ENCODE assay signal across 16 mouse cellular contexts in genomic region chr4:22390045-22390444, GRCm38 (mm10). TPM values are rescaled to one million over a fixed set of nuclear protein-coding genes. Genes with fewer than 3 reads are reported as not detected.
DNase-seq lines count a peak whose midpoint lies in the region; ATAC-seq lines count a peak whose summit lies in the region.
"Had no signal": no experiment of that assay in that cellular context is flagged by ENCODE, and none has a peak within 500 bp of the region (broad histone marks: within the 10 kb centered on the region; RNA-seq: fewer than 3 reads in every experiment).

No protein-coding gene starts in this region.

- H3K9ac ChIP-seq in neural tube, embryonic 11.5 days (ENCODE audit: low read length) = no peak overlapping the region
- H3K9ac ChIP-seq: intestine, embryonic 15.5 days; liver, embryonic 12.5 days; stomach, embryonic 15.5 days had no signal

- H3K36me3 ChIP-seq in neural tube, embryonic 11.5 days (ENCODE audit: control insufficient read depth, insufficient read depth, low read length) = no peaks in the 10 kb centered on the region
- H3K36me3 ChIP-seq: intestine, embryonic 15.5 days; limb, embryonic 10.5 days; stomach, embryonic 15.5 days had no signal

- no peaks in the 10 kb centered on the region for H3K27me3 ChIP-seq in neural tube, embryonic 11.5 days (ENCODE audit: control insufficient read depth, insufficient read depth, low read length)
- H3K27me3 ChIP-seq: intestine, embryonic 15.5 days; liver, embryonic 12.5 days; stomach, embryonic 15.5 days had no signal

- H3K27ac ChIP-seq in neural tube, embryonic 11.5 days (ENCODE audit: low read depth, low read length) = no peak overlapping the region
- H3K27ac ChIP-seq: gastrocnemius, adult 2 months; intestine, embryonic 15.5 days; limb, embryonic 10.5 days; liver, embryonic 12.5 days; stomach, embryonic 15.5 days had no signal

- no peak overlapping the region for H3K4me2 ChIP-seq in neural tube, embryonic 11.5 days (ENCODE audit: low read depth)
- H3K4me2 ChIP-seq: intestine, embryonic 15.5 days; liver, embryonic 12.5 days; stomach, embryonic 15.5 days had no signal

- WGBS in neural tube, embryonic 11.5 days = 54% methylated on average over 7 of the region's 7 CpGs

- no peak overlapping the region for H3K4me3 ChIP-seq in neural tube, embryonic 11.5 days (ENCODE audit: low read depth, low read length)
- H3K4me3 ChIP-seq: gastrocnemius, adult 2 months; intestine, embryonic 15.5 days; limb, embryonic 10.5 days; liver, embryonic 12.5 days; stomach, embryonic 15.5 days had no signal

- 0 out of 2 replicates have a peak, but pooled peaks have one; percentile 38 for ATAC-seq in neural tube, embryonic 11.5 days (ENCODE audit: insufficient read depth, low FRiP score, low TSS enrichment)
- ATAC-seq: intestine, embryonic 15.5 days; liver, embryonic 12.5 days; lung, postnatal 0 days had no signal

- intact Hi-C loops in heart, postnatal 25 days (cut with DNase I) = no loop called here

- DNase-seq in heart, adult 11 months = peak; percentile 15
- DNase-seq in heart, postnatal 25 days (ENCODE audit: low spot score) = no peak
- DNase-seq in neural tube, embryonic 11.5 days (ENCODE audit: low spot score) = no peak
- DNase-seq in neural tube, embryonic 10.5 days (ENCODE audit: extremely low spot score, low spot score) = no peak
- peak; percentile 13 for DNase-seq in forelimb bud, embryonic 11.5 days (ENCODE audit: low read depth, low spot score)
- DNase-seq in retina, embryonic 14.5 days (ENCODE audit: low spot score) = peak; percentile 56
- DNase-seq in adrenal gland, adult 2 months = no peak
- no peak for DNase-seq in c-Kit-positive CD71-positive TER-119-positive erythroid progenitor cells, embryonic 14.5 days (ENCODE audit: low spot score)
- DNase-seq: cerebellum, adult 18-20 months; gastrocnemius, adult 2 months; heart, postnatal 10 days had no signal

- no peaks in the 10 kb centered on the region for H3K9me3 ChIP-seq in neural tube, embryonic 11.5 days (ENCODE audit: control insufficient read depth, low read length)
- H3K9me3 ChIP-seq: intestine, embryonic 15.5 days; limb, embryonic 10.5 days; liver, embryonic 12.5 days; stomach, embryonic 15.5 days had no signal

- no peaks in the 10 kb centered on the region for H3K4me1 ChIP-seq in neural tube, embryonic 11.5 days (ENCODE audit: control insufficient read depth, insufficient read depth, low read length)
- H3K4me1 ChIP-seq: intestine, embryonic 15.5 days; limb, embryonic 10.5 days; liver, embryonic 12.5 days; stomach, embryonic 15.5 days had no signal

RNA-seq across cellular contexts. Expression of gene Fbxl4, which starts 32.7 kb away (rescaled TPM):
- total RNA-seq in heart, postnatal 25 days (2021) = 10 to 100 TPM in 1 of 2 experiments, 1 to 10 TPM in 1; 9.3 to 10.3 TPM
- 10.0 and 10.2 TPM in 2 replicates for polyA plus RNA-seq in neural tube, embryonic 11.5 days (2014; fragmentation: Nextera tagmentation; extraction: Ambion mirVana)
- 10 to 100 TPM; 17.4 to 20.0 TPM for total RNA-seq in adrenal gland, adult 2 months (2021)
- 23.6 and 24.3 TPM in 2 replicates for polyA plus RNA-seq in adrenal gland, adult 2 months (2012; rRNA removed)

Comparison
In these comparisons a context has a peak if more than half of its experiments do, and no peak if none do; other contexts are left out.
1. DNase-seq: peak in heart, adult 11 months (single experiment), forelimb bud, embryonic 11.5 days (single experiment) and retina, embryonic 14.5 days (single experiment); none in heart, postnatal 25 days (single experiment), neural tube, embryonic 11.5 days (single experiment), neural tube, embryonic 10.5 days (single experiment), adrenal gland, adult 2 months (single experiment) and c-Kit-positive CD71-positive TER-119-positive erythroid progenitor cells, embryonic 14.5 days (single experiment).